Mouse (Mus musculus) bone marrow macrophage, adult 2 months (primary cell): ENCODE data around the gene Gm10295.

Source experiments
- CTCF ChIP-seq: IDR thresholded peaks from 2 replicates; pipeline ENCODE4 v1.5.1; 2012; ENCODE audit warnings: low read depth, mild to moderate bottlenecking, low read length, moderate library complexity
- POLR2A ChIP-seq: IDR thresholded peaks from 2 replicates; pipeline ENCODE4 v1.6.1; 2012; ENCODE audit warnings: mild to moderate bottlenecking, low read depth, low read length, borderline replicate concordance

- no peak for TF ChIP-seq CTCF
- no peak for TF ChIP-seq POLR2A
Observed at GRCm38 (mm10) chr7:71386050-71386449, 34.8 kb upstream of the Gm10295 start.
